Mouse (Mus musculus) gonadal fat pad, adult 2 months (tissue): ENCODE measurements at regions not wholly inside any gene's neighbourhood (a gene's known extent, or its start where the extent isn't known, plus 50 kb on each side); places are given as distances from the start of the nearest gene placed in this dataset.
A peak's percentile ranks its signal among the peaks of the same experiment; 100 is the strongest.
"Not testable (repeated sequence)": the region's sequence is repeated elsewhere in the genome, so short reads cannot be mapped to it uniquely, and the experiment has no call there.

Experiments used
- DNase-seq: peaks from one replicate; pipeline ENCODE4 v3.0.0-alpha.2; 2012; ENCODE audit warnings: low read depth

DNA sequence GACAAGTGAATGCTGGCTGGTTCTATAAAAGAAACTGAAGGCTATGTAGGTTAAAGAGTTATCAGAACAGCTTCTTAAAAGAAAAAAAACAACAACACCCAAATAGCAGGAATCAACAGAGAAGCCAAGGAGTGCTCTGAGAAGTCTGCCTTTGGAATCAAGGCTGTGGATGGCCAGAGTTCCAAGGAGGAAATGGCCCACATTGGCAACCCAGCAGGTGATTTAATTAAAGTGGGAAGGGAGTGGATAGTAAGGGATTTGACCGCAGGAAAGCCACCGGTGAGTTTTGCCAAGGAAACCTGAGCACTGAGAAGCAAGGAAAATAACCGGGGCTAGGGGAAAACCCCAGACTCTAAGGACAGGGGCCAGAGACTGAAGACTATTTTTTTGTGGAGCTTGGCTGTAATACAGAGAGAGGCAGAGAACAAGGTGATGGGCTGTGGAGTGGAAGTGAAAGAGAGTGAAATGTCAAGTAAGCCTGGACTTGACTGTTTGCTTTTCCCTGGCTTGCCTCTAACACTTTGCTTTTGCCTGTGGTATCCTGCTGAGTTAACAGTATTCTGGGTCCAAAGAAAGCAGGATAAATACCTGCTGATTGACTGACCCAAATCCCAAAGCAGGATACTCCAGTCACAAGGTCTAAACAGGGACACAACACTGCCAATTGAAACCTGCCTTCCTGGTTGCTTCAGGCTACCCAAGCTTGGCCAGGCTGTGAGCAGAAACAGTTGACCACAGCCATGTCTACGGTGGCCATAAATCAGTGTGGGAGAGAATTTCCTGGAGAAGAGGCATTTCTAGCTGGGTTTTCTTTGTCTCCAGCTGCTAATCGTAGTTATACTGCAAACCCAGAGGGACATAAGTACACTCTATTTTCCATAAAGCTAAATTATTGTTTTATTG lies 125.9 kb downstream of the Arrdc3 start:
- DNase-seq, result peak; percentile 34

DNA sequence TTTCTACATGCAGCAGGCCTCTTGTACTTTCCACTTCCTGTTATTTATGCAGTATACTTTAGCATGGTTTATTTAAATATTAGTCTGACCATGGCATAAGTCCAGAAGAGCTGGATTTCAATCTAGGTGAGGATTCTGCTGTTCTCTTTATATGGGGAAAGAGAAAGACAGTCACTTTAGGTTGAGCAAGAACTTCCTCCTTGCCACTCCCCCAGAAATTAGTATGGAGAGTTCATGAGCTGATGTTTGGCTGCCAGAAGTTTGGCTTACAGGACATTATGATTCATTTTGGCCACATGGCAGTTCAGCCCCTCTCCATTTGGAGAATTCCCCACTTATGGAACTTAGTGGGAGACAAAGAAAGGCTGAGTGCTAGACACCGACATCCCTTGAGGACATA lies 130.8 kb downstream of the Arrdc3 start:
- DNase-seq, result no peak

- no peak for DNase-seq
Measured at GRCm38 (mm10) chr13:81020106-81020747, 137.0 kb downstream of the Arrdc3 start.

- no peak for DNase-seq
Measured at GRCm38 (mm10) chr13:81020811-81021210, 137.6 kb downstream of the Arrdc3 start.

- no peak for DNase-seq
Measured at GRCm38 (mm10) chr13:81022410-81022809, 139.2 kb downstream of the Arrdc3 start.

GRCm38 (mm10) chr13:81025241-81025760 lies 142.1 kb downstream of the Arrdc3 start:
- DNase-seq, result not testable (repeated sequence)

- DNase-seq, result no peak
Measured at GRCm38 (mm10) chr13:81037316-81037715, 154.1 kb downstream of the Arrdc3 start.

GRCm38 (mm10) chr13:81038736-81039135 lies 155.6 kb downstream of the Arrdc3 start:
- no peak for DNase-seq

DNA sequence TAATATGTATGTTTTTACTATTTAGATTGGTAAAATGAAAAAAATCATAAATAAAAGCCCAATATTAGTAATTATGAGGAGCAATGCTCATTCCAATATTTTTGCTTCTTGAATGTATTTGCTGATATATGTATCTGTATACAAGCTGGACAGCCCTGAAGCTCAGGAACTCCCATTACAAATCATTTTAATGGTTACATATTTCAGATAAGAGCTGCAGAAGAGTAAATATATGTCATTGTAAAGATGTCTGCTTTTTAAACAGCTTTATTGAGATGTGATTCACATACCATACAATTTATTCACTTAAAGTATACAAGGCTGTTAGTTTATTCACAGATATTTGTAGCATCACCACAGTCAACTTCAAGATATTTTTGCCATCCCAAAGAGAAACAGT lies 157.3 kb downstream of the Arrdc3 start:
- DNase-seq, result no peak

DNA sequence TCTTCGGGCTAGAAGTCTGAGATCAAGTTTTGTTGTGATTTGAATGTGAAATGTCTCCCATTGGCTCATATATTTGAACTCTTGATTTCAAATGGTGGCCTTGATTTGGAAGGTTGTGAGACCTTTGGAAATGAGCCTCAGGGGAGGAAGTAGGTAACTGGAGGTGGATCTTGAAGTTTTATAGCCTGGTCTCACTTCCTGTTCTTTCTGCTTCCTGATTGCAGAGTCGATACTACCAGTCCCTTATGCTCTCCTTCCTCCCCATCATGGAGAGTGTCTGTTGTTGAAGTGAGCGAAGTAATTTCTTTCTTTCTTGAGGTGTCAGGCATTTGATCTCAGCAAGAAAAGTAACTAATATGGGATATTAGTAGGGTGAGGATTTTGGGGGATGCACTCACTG lies 158.5 kb downstream of the Arrdc3 start:
- no peak for DNase-seq
